Mouse (Mus musculus) limb, embryonic 14.5 days (tissue): Measurements from ENCODE around the gene Susd4. TPM values are rescaled to one million over a fixed set of nuclear protein-coding genes. Genes with fewer than 3 reads are reported as not detected.

Experiments used
- ATAC-seq: fragments of 200-750 bp; cut with Nextera tagmentation; 2 replicates; pipeline ENCODE4 v1.8.0; 2017; ENCODE audit warnings: low read depth, moderate number of reproducible peaks, moderate TSS enrichment; ENCODE audit not compliant: low FRiP score
- DNase-seq: peaks from one replicate; pipeline ENCODE4 v3.0.0-alpha.2; 2015; ENCODE audit warnings: low spot score
- H3K27ac ChIP-seq: fragments of 300-500 bp; sonication (generic); replicated peaks from 2 replicates; pipeline ENCODE4 v1.5.1; 2014; ENCODE audit warnings: low read depth, mild to moderate bottlenecking, low read length, moderate library complexity, mixed read lengths
- H3K27me3 ChIP-seq: fragments of 300-500 bp; sonication (generic); 2 replicates; pipeline ENCODE4 v1.6.1; 2014; ENCODE audit warnings: low read length, mixed read lengths; ENCODE audit not compliant: control insufficient read depth, insufficient read depth
- H3K36me3 ChIP-seq: fragments of 300-500 bp; sonication (generic); 2 replicates; pipeline ENCODE4 v1.6.1; 2014; ENCODE audit warnings: mild to moderate bottlenecking, low read length, moderate library complexity, mixed read lengths; ENCODE audit not compliant: control insufficient read depth, insufficient read depth
- H3K4me1 ChIP-seq: fragments of 300-500 bp; sonication (generic); 2 replicates; pipeline ENCODE4 v1.6.1; 2014; ENCODE audit warnings: antibody characterized with exemption, low read length, mixed read lengths; ENCODE audit not compliant: control insufficient read depth, insufficient read depth
- H3K4me2 ChIP-seq: fragments of 300-500 bp; sonication (generic); replicated peaks from 2 replicates; pipeline ENCODE4 v1.6.1; 2014; ENCODE audit warnings: low read depth, mild to moderate bottlenecking, low read length, moderate library complexity; ENCODE audit not compliant: severe bottlenecking
- H3K4me3 ChIP-seq: fragments of 300-500 bp; sonication (generic); replicated peaks from 2 replicates; pipeline ENCODE4 v1.5.1; 2014; ENCODE audit warnings: low read length
- H3K9ac ChIP-seq: fragments of 300-500 bp; sonication (generic); 2 replicates; pipeline ENCODE4 v1.6.1; 2014; ENCODE audit warnings: mild to moderate bottlenecking, low read depth, low read length, moderate library complexity; ENCODE audit not compliant: severe bottlenecking
- H3K9me3 ChIP-seq: fragments of 300-500 bp; sonication (generic); 2 replicates; pipeline ENCODE4 v1.6.1; 2016; ENCODE audit warnings: low read length; ENCODE audit not compliant: control insufficient read depth
- POLR2A ChIP-seq: fragments of 200-500 bp; IDR thresholded peaks from 2 replicates; pipeline ENCODE4 v1.8.0; 2012; ENCODE audit warnings: inconsistent platforms, mild to moderate bottlenecking, moderate library complexity, borderline replicate concordance; ENCODE audit not compliant: insufficient read depth, insufficient read length; ENCODE audit errors: extremely low read depth
- whole genome bisulfite sequencing: fragments of 180-500 bp; shearing (Covaris S2); extraction: QIAGEN DNeasy Blood & Tissue Kit; methylation state at CpG from one replicate; pipeline ENCODE4 v1.1.7; 2014; 5-methylcytosine and 5-hydroxymethylcytosine counted together
- polyA plus RNA-seq, 2 experiments: library from polyadenylated mRNA; depleted of rRNA in 1 of 2; stranded (reverse) in 1 of 2; unstranded in 1 of 2; fragments of >200 nt; fragmentation: Nextera tagmentation in 1 of 2; extraction: Ambion mirVana in 1 of 2; gene quantifications; 2 replicates each; pipeline versions ENCODE4 v1.2.1 to v1.2.3; 2012 to 2014

Susd4 gene
- polyA plus RNA-seq, 2 experiments = 14.0 to 17.7 TPM

- no peak overlapping the region for H3K4me2 ChIP-seq
- ATAC-seq = no peak
- H3K4me1 ChIP-seq = peaks cover 4% of the 10 kb centered on the region; the same call in 1 of the 2 replicates
- WGBS = 82% methylated on average over 5 of the region's 5 CpGs
- TF ChIP-seq POLR2A = no peak
- no peak overlapping the region for H3K4me3 ChIP-seq
- H3K27me3 ChIP-seq = no peaks in the 10 kb centered on the region
- no peak overlapping the region for H3K27ac ChIP-seq
- no peaks in the 10 kb centered on the region for H3K36me3 ChIP-seq
- no peaks in the 10 kb centered on the region for H3K9me3 ChIP-seq
- H3K9ac ChIP-seq = no peak overlapping the region
- no peak for DNase-seq
Observed at GRCm38 (mm10) chr1:182785504-182785903, 21.8 kb downstream of the Susd4 start.

- no peak for DNase-seq
- 49% methylated on average over 7 of the region's 7 CpGs for WGBS
- Histone ChIP-seq H3K9me3 (no peaks in the 10 kb centered on the region), H3K4me2 (no peak overlapping the region), H3K27me3 (no peaks in the 10 kb centered on the region), H3K4me3 (no peak overlapping the region), H3K27ac (no peak overlapping the region), H3K36me3 (no peaks in the 10 kb centered on the region), H3K9ac (no peak overlapping the region), H3K4me1 (peaks cover 6% of the 10 kb centered on the region)
- ATAC-seq = no peak
- no peak for TF ChIP-seq POLR2A
Observed at GRCm38 (mm10) chr1:182787030-182787429, 23.4 kb downstream of the Susd4 start.

DNA sequence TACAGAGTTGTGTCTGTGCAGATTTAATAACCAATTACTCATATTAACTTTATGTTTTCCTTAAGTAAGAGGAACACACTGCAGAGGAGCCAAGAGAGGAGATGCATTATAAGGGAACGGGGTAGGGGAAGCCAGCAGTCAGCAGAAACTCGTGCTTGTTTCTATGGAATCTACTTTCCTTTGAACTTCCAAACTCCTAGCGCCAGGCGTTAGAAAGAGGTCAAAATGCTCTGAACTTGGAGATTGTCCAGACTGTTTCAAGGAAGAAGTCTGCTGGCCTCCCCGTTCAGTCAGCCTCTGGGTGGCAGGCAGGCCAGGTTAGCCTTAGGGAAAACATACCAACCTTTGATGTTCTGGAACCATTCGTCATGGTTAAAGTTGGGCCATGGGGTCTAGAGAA, 25.2 kb downstream of the Susd4 start:
- no peaks in the 10 kb centered on the region for H3K36me3 ChIP-seq
- H3K4me1 ChIP-seq = peaks cover 17% of the 10 kb centered on the region
- H3K27me3 ChIP-seq = no peaks in the 10 kb centered on the region
- no peak for ATAC-seq
- no peak overlapping the region for H3K27ac ChIP-seq
- no peak for DNase-seq
- 18% methylated on average over 6 of the region's 6 CpGs for WGBS
- H3K9me3 ChIP-seq = no peaks in the 10 kb centered on the region
- no peak overlapping the region for H3K9ac ChIP-seq
- no peak overlapping the region for H3K4me2 ChIP-seq
- TF ChIP-seq POLR2A = no peak
- no peak overlapping the region for H3K4me3 ChIP-seq

DNA sequence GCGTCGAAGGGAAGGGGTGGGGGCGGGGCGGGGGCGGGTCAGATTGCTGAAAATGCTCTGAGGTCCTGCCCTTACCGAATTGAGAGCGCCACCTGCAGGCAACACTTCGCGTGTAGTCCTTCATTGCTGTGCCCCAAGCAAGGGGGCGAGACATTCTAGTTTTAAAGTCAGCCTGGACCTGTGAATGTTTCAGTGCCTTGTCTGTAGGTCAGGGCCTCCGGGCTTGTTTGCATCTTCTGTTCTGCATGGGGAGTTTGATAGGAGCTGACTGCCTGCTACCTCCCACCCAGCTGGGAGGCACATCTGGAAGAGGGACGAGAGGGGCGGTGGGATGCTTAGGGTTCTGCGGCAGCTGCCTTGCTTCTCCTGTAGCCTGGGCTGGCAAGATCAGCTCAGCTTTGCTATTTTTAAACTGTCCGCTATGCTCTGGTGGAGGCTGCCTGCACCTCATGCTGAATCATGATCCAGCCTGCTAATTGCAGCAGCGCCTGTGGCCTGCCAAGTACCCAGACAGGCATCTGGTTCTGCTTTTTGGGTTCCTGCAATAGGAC, 28.9 kb downstream of the Susd4 start:
- 8% methylated on average over 16 of the region's 16 CpGs for WGBS
- H3K9ac ChIP-seq = no peak overlapping the region
- peak; percentile 68 for DNase-seq
- no peaks in the 10 kb centered on the region for H3K27me3 ChIP-seq
- no peak for TF ChIP-seq POLR2A
- H3K4me2 ChIP-seq = peak overlapping the region; percentile 31
- peaks cover 17% of the 10 kb centered on the region for H3K4me1 ChIP-seq
- ATAC-seq = peak; percentile 75
- H3K36me3 ChIP-seq = no peaks in the 10 kb centered on the region
- H3K27ac ChIP-seq = peak overlapping the region; percentile 48; the same call in 1 of the 2 replicates
- no peaks in the 10 kb centered on the region for H3K9me3 ChIP-seq
- H3K4me3 ChIP-seq = no peak overlapping the region

- H3K4me3 ChIP-seq = no peak overlapping the region
- H3K9ac ChIP-seq = no peak overlapping the region
- no peaks in the 10 kb centered on the region for H3K27me3 ChIP-seq
- no peak for TF ChIP-seq POLR2A
- no peaks in the 10 kb centered on the region for H3K9me3 ChIP-seq
- no peak overlapping the region for H3K4me2 ChIP-seq
- no peak overlapping the region for H3K27ac ChIP-seq
- H3K36me3 ChIP-seq = no peaks in the 10 kb centered on the region
- WGBS = 78% methylated on average over 10 of the region's 10 CpGs
- peaks cover 17% of the 10 kb centered on the region for H3K4me1 ChIP-seq
- DNase-seq (no peak), ATAC-seq (no peak)
Observed at GRCm38 (mm10) chr1:182794221-182794620, 30.6 kb downstream of the Susd4 start.
